Mouse (Mus musculus): ENCODE measurements at regions not wholly inside any gene's neighbourhood (a gene's known extent, or its start where the extent isn't known, plus 50 kb on each side); places are given as distances from the start of the nearest gene placed in this dataset.
"Not testable (repeated sequence)": the region's sequence is repeated elsewhere in the genome, so short reads cannot be mapped to it uniquely, and the experiment has no call there.

- in situ Hi-C loops (cut with MboI; ENCODE audit: low sequenced_read_pairs in 2 of 2, unreplicated experiment in 2 of 2): no loop called here
- H3K9ac ChIP-seq (ENCODE audit: insufficient read depth, low read depth, low read length, poor library complexity, severe bottlenecking): no peak overlapping the region
- H3K9me3 ChIP-seq (ENCODE audit: control insufficient read depth, insufficient read depth, low read depth, low read length): 0 out of 2 replicates have a peak, but pooled peaks cover 2% of the 10 kb centered on the region
- no peak overlapping the region for H3K27ac ChIP-seq (ENCODE audit: insufficient read depth, low read depth, low read length, poor library complexity, severe bottlenecking)
- no peak overlapping the region for H3K4me3 ChIP-seq (ENCODE audit: insufficient read depth in 1 of 2, low read depth in 1 of 2, low read length in 2 of 2, poor library complexity in 1 of 2, severe bottlenecking in 1 of 2)
- H3K36me3 ChIP-seq (ENCODE audit: control insufficient read depth, insufficient read depth, low read length, poor library complexity, severe bottlenecking): no peaks in the 10 kb centered on the region
- TF ChIP-seq HCFC1 (IDR thresholded peaks at IDR 0.05; ENCODE audit: borderline replicate concordance, insufficient read depth, low read length) (no peak), ZC3H11A (IDR thresholded peaks at IDR 0.05; ENCODE audit: borderline replicate concordance, low read depth, low read length) (no peak), ZNF384 (IDR thresholded peaks at IDR 0.05; ENCODE audit: low read depth, low read length) (no peak), MAFK (IDR thresholded peaks at IDR 0.05; ENCODE audit: insufficient read depth, low read depth, low read length) (no peak), CHD2 (IDR thresholded peaks at IDR 0.05; ENCODE audit: low read depth, low read length) (no peak)
- no peak for DNase-seq (ENCODE audit: low read depth, low spot score)
- H3K4me1 ChIP-seq (ENCODE audit: control insufficient read depth in 2 of 2, insufficient read depth in 2 of 2, low read length in 2 of 2, poor library complexity in 1 of 2): no peaks in the 10 kb centered on the region
Observed at GRCm38 (mm10) chr10:120674321-120675045, 198.2 kb upstream of the Hmga2 start.

GRCm38 (mm10) chr10:120667678-120668031 lies 191.4 kb upstream of the Hmga2 start:
- H3K9ac ChIP-seq (ENCODE audit: insufficient read depth, low read depth, low read length, poor library complexity, severe bottlenecking); H3K27ac ChIP-seq (ENCODE audit: insufficient read depth, low read depth, low read length, poor library complexity, severe bottlenecking); H3K4me3 ChIP-seq (ENCODE audit: insufficient read depth in 1 of 2, low read depth in 1 of 2, low read length in 2 of 2, poor library complexity in 1 of 2, severe bottlenecking in 1 of 2); in situ Hi-C loops (cut with MboI; ENCODE audit: low sequenced_read_pairs in 2 of 2, unreplicated experiment in 2 of 2); H3K4me1 ChIP-seq (ENCODE audit: control insufficient read depth in 2 of 2, insufficient read depth in 2 of 2, low read length in 2 of 2, poor library complexity in 1 of 2); H3K36me3 ChIP-seq (ENCODE audit: control insufficient read depth, insufficient read depth, low read length, poor library complexity, severe bottlenecking); DNase-seq (ENCODE audit: low read depth, low spot score); H3K9me3 ChIP-seq (ENCODE audit: control insufficient read depth, insufficient read depth, low read depth, low read length): not testable (repeated sequence)

- H3K4me3 ChIP-seq (ENCODE audit: insufficient read depth in 1 of 2, low read depth in 1 of 2, low read length in 2 of 2, poor library complexity in 1 of 2, severe bottlenecking in 1 of 2): no peak overlapping the region
- in situ Hi-C loops (cut with MboI; ENCODE audit: low sequenced_read_pairs in 2 of 2, unreplicated experiment in 2 of 2): no loop called here
- TF ChIP-seq HCFC1 (IDR thresholded peaks at IDR 0.05; ENCODE audit: borderline replicate concordance, insufficient read depth, low read length) (no peak), ZC3H11A (IDR thresholded peaks at IDR 0.05; ENCODE audit: borderline replicate concordance, low read depth, low read length) (0 out of 2 replicates have a peak, but pooled peaks have one; percentile 48)
- no peaks in the 10 kb centered on the region for H3K9me3 ChIP-seq (ENCODE audit: control insufficient read depth, insufficient read depth, low read depth, low read length)
- no peak overlapping the region for H3K27ac ChIP-seq (ENCODE audit: insufficient read depth, low read depth, low read length, poor library complexity, severe bottlenecking)
- H3K4me1 ChIP-seq (ENCODE audit: control insufficient read depth in 2 of 2, insufficient read depth in 2 of 2, low read length in 2 of 2, poor library complexity in 1 of 2): peaks cover 0 to 2% of the 10 kb centered on the region in 2 experiments; a peak in 1 of 4 replicates
- no peak overlapping the region for H3K9ac ChIP-seq (ENCODE audit: insufficient read depth, low read depth, low read length, poor library complexity, severe bottlenecking)
- no peaks in the 10 kb centered on the region for H3K36me3 ChIP-seq (ENCODE audit: control insufficient read depth, insufficient read depth, low read length, poor library complexity, severe bottlenecking)
- DNase-seq (ENCODE audit: low read depth, low spot score): peak; percentile 60
Observed at GRCm38 (mm10) chr10:120666985-120667677, 190.9 kb upstream of the Hmga2 start.

GRCm38 (mm10) chr10:120666202-120666860 lies 190.1 kb upstream of the Hmga2 start:
- in situ Hi-C loops (cut with MboI; ENCODE audit: low sequenced_read_pairs in 2 of 2, unreplicated experiment in 2 of 2): no loop called here
- no peak for TF ChIP-seq ZC3H11A (IDR thresholded peaks at IDR 0.05; ENCODE audit: borderline replicate concordance, low read depth, low read length)
- no peak for TF ChIP-seq MAFK (IDR thresholded peaks at IDR 0.05; ENCODE audit: insufficient read depth, low read depth, low read length)
- TF ChIP-seq ZNF384 (IDR thresholded peaks at IDR 0.05; ENCODE audit: low read depth, low read length): no peak
- TF ChIP-seq HCFC1 (IDR thresholded peaks at IDR 0.05; ENCODE audit: borderline replicate concordance, insufficient read depth, low read length): no peak
- TF ChIP-seq CHD2 (IDR thresholded peaks at IDR 0.05; ENCODE audit: low read depth, low read length): no peak
- Histone ChIP-seq H3K4me3 (ENCODE audit: insufficient read depth in 1 of 2, low read depth in 1 of 2, low read length in 2 of 2, poor library complexity in 1 of 2, severe bottlenecking in 1 of 2) (no peak overlapping the region), H3K36me3 (ENCODE audit: control insufficient read depth, insufficient read depth, low read length, poor library complexity, severe bottlenecking) (no peaks in the 10 kb centered on the region), H3K9ac (ENCODE audit: insufficient read depth, low read depth, low read length, poor library complexity, severe bottlenecking) (no peak overlapping the region), H3K27ac (ENCODE audit: insufficient read depth, low read depth, low read length, poor library complexity, severe bottlenecking) (no peak overlapping the region), H3K9me3 (ENCODE audit: control insufficient read depth, insufficient read depth, low read depth, low read length) (no peaks in the 10 kb centered on the region), H3K4me1 (ENCODE audit: control insufficient read depth in 2 of 2, insufficient read depth in 2 of 2, low read length in 2 of 2, poor library complexity in 1 of 2) (peaks cover 0 to 2% of the 10 kb centered on the region in 2 experiments; a peak in 1 of 4 replicates)
- no peak for DNase-seq (ENCODE audit: low read depth, low spot score)

Data from ES-E14 (cell line).